Mouse (Mus musculus): ENCODE data around the gene Prdm16.

DNA sequence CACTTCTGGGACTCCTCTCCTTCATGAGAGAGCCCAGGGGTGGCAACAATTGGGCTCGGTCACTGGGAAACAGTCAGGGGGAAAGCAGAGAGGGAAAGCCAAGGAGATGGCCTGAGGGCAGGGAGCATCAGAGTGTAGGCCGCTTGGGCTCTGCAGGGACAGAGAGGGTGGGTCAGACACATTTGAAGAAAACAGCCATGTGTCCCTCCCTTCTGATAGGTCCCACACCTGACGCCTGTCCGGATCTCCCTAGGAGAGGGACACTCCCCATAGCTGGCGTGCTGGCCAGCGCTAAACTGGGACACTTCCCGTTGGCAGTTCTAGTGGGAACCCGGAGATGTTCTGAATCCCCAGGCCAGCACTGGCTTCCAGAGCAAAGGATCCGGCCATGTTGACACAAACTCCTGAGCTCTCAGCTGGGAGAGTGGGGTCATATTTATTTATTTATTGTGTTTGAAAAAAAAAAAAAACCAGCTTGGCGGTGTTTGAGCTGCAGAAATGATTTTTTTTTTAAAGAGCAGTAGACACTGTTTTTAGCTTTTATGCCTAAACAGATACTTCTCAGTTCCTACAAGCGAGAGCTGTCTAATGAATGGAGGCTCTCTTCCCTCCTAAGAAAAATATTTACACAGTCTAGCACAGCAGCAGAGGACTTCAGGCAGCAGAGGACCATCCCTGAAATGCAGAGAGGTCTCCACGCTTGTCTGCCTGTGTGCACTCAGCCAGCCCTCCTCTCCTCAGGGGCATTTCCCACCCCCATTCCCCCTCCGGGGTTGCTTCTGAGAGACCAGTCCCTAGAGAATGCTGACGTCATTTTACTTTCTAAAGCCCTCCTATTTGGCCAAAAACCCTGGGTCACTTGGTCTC, 154.7 kb downstream of the Prdm16 start:
- TF ChIP-seq POLR2A (IDR thresholded peaks at IDR 0.05; ENCODE audit: borderline replicate concordance, low read depth, low read length) (no peak), CTCF (IDR thresholded peaks at IDR 0.05; ENCODE audit: low read depth, low read length) (no peak)

All from bone marrow macrophage, adult 2 months (primary cell).